Mouse (Mus musculus) neural tube, embryonic 13.5 days (tissue): ENCODE data around the gene Gbp8. TPM values are rescaled to one million over a fixed set of nuclear protein-coding genes. Genes with fewer than 3 reads are reported as not detected.
"Not testable (repeated sequence)": the region's sequence is repeated elsewhere in the genome, so short reads cannot be mapped to it uniquely, and the experiment has no call there.

Experiments used
- ATAC-seq: fragments of 200-750 bp; cut with Nextera tagmentation; 2 replicates; pipeline ENCODE4 v1.8.0; 2017; ENCODE audit warnings: low read depth, mild to moderate bottlenecking, moderate TSS enrichment, moderate library complexity
- H3K27ac ChIP-seq: fragments of 300-500 bp; sonication (generic); replicated peaks from 2 replicates; pipeline ENCODE4 v1.5.1; 2015; ENCODE audit warnings: moderate library complexity, mild to moderate bottlenecking, inconsistent platforms
- H3K27me3 ChIP-seq: fragments of 300-500 bp; sonication (generic); 2 replicates; pipeline ENCODE4 v1.6.1; 2015; ENCODE audit warnings: mild to moderate bottlenecking, inconsistent platforms
- H3K36me3 ChIP-seq: fragments of 300-500 bp; sonication (generic); 2 replicates; pipeline ENCODE4 v1.6.1; 2015; ENCODE audit warnings: mild to moderate bottlenecking, inconsistent platforms
- H3K4me1 ChIP-seq: fragments of 300-500 bp; sonication (generic); replicated peaks from 2 replicates; pipeline ENCODE4 v1.6.1; 2015; ENCODE audit warnings: inconsistent platforms
- H3K4me2 ChIP-seq: fragments of 300-500 bp; sonication (generic); 2 replicates; pipeline ENCODE4 v1.6.1; 2015; ENCODE audit warnings: inconsistent platforms, mild to moderate bottlenecking, moderate library complexity
- H3K4me3 ChIP-seq: fragments of 300-500 bp; sonication (generic); 2 replicates; pipeline ENCODE4 v1.5.1; 2015; ENCODE audit warnings: mild to moderate bottlenecking, inconsistent platforms
- H3K9ac ChIP-seq: fragments of 300-500 bp; sonication (generic); 2 replicates; pipeline ENCODE4 v1.6.1; 2015; ENCODE audit warnings: moderate library complexity, mild to moderate bottlenecking, inconsistent platforms
- H3K9me3 ChIP-seq: fragments of 300-500 bp; sonication (generic); 2 replicates; pipeline ENCODE4 v1.6.1; 2016; ENCODE audit warnings: inconsistent platforms
- WGBS: fragments of 180-500 bp; shearing (Covaris S2); methylation state at CpG from one replicate; pipeline ENCODE4 v1.1.7; 2015; 5-methylcytosine and 5-hydroxymethylcytosine counted together
- polyA plus RNA-seq: library from polyadenylated mRNA; unstranded; fragments of >200 nt; fragmentation: Nextera tagmentation; extraction: Ambion mirVana; gene quantifications from 2 replicates; pipeline ENCODE4 v1.2.1, GENCODE M21; 2015

Gene Gbp8
- polyA plus RNA-seq, 1 experiment from 2014 or later = 0.54 TPM

DNA sequence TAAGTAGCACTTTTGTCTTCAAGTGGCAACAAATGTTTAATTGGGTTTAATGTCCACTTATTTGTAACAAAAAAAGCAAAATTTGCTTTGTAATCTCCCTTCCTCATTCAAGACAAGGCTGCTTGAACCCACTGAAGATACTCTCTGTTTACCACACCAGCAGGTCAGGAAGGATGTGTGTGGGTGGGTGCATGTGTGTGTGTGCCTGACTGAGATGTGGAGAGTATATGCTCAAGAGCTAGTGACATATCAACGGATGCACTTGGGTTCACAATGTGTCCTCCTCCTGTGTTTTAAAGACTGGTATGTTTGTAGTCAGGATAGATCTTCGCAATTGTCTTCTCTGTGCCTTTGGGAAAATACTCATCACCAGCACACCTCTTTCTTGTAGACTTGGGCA is 24.6 kb downstream of the Gbp8 start:
- H3K27me3 ChIP-seq = no peaks in the 10 kb centered on the region
- no peak overlapping the region for H3K9ac ChIP-seq
- no peaks in the 10 kb centered on the region for H3K36me3 ChIP-seq
- no peaks in the 10 kb centered on the region for H3K4me1 ChIP-seq
- H3K27ac ChIP-seq = no peak overlapping the region
- H3K4me3 ChIP-seq = no peak overlapping the region
- no peaks in the 10 kb centered on the region for H3K9me3 ChIP-seq
- WGBS = 83% methylated on average over 2 of the region's 2 CpGs
- no peak overlapping the region for H3K4me2 ChIP-seq
- ATAC-seq = no peak

DNA sequence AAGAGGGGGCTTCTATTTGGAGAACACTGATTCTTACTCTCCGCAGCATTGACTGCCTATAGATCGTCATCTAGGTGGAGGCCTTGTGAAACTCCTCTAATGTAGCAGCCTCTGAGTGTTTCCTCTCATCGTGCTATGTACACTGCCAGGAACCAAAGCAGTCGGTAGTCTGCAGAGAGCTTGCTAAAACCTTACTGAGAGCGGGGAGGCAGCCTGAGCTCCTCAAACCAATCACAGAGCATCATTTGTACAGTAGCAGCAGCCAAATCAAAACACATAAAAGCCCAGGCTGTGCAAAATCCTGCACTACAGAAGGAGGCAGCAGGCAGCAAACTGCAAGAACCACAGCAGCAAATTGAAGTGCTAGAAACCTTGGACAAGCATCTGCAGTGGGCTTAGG is 25.7 kb downstream of the Gbp8 start:
- ATAC-seq = no peak
- no peak overlapping the region for H3K4me3 ChIP-seq
- no peaks in the 10 kb centered on the region for H3K27me3 ChIP-seq
- H3K4me1 ChIP-seq = no peaks in the 10 kb centered on the region
- no peak overlapping the region for H3K4me2 ChIP-seq
- no peak overlapping the region for H3K27ac ChIP-seq
- 91% methylated on average over 5 of the region's 5 CpGs for WGBS
- no peak overlapping the region for H3K9ac ChIP-seq
- no peaks in the 10 kb centered on the region for H3K9me3 ChIP-seq
- no peaks in the 10 kb centered on the region for H3K36me3 ChIP-seq

DNA sequence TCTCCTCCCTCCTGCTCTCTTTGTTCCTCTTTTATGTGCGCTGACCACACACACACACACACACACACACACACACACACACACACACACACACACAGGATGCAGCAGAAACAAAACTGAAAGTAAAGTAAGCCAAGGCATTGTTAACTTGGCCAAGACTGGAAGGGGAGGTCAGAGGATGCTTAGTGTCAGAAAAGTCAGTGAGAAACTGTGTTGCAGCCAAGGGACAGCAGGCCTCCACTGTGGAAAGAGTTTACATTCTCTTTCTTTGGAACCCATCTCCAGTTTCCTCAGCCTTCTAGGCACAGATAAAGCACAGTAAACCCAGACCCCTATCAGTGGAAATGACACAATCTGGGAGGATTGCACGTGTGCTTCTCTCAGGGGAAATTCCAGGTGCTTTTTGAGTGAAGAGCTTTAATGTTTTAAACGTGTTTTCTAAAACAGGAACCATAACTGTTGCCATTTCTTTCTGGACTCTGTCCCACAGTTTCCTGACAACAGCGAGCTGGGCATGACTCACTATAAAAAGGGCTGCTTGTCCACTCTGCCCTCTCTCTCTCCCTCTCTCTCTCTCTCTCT is 29.0 kb downstream of the Gbp8 start:
- not testable (repeated sequence) for H3K27ac ChIP-seq, H3K9ac ChIP-seq, H3K9me3 ChIP-seq, H3K36me3 ChIP-seq, H3K27me3 ChIP-seq, ATAC-seq, H3K4me1 ChIP-seq, H3K4me2 ChIP-seq, H3K4me3 ChIP-seq
- WGBS = 27% methylated on average over 4 of the region's 4 CpGs

DNA sequence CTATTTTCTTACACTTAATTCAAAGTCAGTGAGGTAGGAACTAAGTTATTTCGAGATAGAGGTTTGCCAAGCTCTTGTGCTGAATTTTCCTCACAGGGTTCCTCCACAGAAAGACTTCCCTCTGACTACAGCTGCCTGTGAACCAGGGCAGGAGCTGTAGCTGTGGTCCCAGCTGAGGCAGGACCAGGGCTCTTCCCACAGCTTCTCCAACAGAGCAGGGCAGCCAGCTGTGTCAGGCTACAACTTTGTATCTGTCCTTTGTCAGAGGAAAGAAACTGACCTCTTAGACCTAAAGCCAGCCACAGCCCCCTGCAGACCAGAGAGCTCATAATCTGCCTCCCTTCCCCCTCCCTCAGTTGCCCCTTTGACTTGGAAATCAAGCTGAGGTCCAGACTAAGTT is 29.6 kb downstream of the Gbp8 start:
- H3K9me3 ChIP-seq, H3K9ac ChIP-seq, H3K27me3 ChIP-seq, H3K4me3 ChIP-seq, H3K4me1 ChIP-seq, ATAC-seq, H3K36me3 ChIP-seq, H3K4me2 ChIP-seq: not testable (repeated sequence)
- WGBS = 47% methylated on average over 1 of the region's 1 CpGs
- 0 out of 2 replicates have a peak overlapping the region, but pooled peaks have one; percentile 28 for H3K27ac ChIP-seq

DNA sequence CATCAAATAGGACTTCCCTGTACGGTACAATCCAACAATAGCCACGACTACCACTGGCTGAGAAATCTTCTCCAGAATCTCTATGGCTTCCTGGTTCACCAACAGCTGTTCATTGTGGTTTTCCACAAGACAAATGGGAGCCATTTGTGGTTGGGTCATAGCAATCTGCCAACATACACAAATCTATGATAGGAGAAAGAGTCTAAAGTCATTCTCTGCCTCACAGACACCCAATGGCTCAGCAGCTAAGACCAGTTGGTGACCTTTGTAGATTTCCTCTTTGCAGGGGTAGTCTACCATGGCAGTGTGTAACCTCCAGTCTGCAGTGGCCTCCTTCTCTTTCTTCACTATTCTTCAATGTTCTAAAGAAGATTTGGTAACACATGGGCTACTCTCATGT is 33.7 kb downstream of the Gbp8 start:
- H3K9me3 ChIP-seq, H3K4me2 ChIP-seq, H3K36me3 ChIP-seq, H3K27me3 ChIP-seq, H3K4me3 ChIP-seq, H3K9ac ChIP-seq, ATAC-seq, H3K4me1 ChIP-seq, H3K27ac ChIP-seq: not testable (repeated sequence)
- 81% methylated on average over 2 of the region's 2 CpGs for WGBS

DNA sequence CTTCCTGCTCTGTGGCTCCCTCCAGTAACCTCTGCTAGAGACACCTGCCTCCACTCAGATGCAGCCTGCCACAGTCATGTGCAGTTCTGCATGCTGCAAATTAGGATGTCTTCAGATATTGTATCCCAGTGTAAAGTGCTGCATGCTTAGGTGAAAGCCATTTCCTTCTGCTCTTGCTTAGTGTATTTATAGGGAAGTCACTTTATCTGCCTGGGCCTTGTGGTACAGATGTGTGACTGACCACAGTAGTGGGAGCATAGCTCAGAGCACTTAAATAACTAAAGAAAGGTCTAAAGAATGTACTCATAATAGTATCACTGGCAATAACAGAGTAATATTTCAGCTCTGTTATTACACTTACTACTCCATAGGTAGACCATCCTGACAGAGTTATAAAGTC is 57.4 kb downstream of the Gbp8 start:
- no peaks in the 10 kb centered on the region for H3K4me1 ChIP-seq
- H3K9ac ChIP-seq = no peak overlapping the region
- H3K36me3 ChIP-seq = no peaks in the 10 kb centered on the region
- no peak overlapping the region for H3K27ac ChIP-seq
- H3K9me3 ChIP-seq = peaks cover 6% of the 10 kb centered on the region; the same call in 1 of the 2 replicates
- ATAC-seq = no peak
- no peaks in the 10 kb centered on the region for H3K27me3 ChIP-seq
- no peak overlapping the region for H3K4me2 ChIP-seq
- no peak overlapping the region for H3K4me3 ChIP-seq

DNA sequence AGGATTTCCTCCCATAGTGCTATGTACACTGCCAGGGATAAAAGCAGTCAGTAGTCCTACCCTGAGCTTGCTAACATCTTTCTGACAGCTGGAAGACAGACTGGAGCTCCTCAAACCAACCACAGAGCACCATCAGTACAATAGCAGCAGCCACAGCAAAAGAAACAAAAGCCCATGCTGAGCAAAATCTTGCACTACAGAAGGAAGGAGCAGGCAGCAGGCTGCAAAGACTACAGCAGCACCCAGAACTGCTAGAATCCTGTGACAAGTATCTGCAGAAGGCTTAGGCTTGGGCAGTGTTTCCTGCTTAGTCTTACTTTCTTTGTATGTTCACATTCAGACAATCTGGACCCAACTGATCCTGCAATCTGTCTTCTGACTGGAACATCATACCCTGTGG is 71.0 kb downstream of the Gbp8 start:
- H3K4me2 ChIP-seq, ATAC-seq, H3K9me3 ChIP-seq, H3K27me3 ChIP-seq, H3K36me3 ChIP-seq, H3K4me1 ChIP-seq, H3K9ac ChIP-seq, H3K27ac ChIP-seq, H3K4me3 ChIP-seq: not testable (repeated sequence)

DNA sequence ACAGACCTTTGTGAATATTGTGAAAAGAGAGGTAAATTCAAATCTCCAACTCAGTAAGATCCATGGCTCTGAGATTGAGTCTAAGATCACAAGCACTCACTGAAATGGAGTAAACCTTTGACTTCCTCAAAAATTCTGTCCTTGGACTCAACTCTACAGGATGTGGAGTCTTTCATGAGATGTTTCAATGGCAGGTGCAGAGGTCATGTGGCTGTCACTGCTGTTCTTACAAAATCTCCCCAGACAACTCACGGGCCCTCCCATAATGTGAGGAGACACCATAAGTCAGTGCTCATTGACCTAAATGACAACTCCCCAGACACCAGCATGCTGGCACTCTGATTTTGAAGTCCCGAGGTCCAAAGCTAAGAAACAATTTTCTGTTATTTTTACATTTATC is 74.9 kb downstream of the Gbp8 start:
- WGBS = 65% methylated on average over 2 of the region's 2 CpGs
- not testable (repeated sequence) for H3K36me3 ChIP-seq, H3K4me3 ChIP-seq, H3K4me1 ChIP-seq, H3K27ac ChIP-seq, H3K9me3 ChIP-seq, H3K9ac ChIP-seq, H3K27me3 ChIP-seq, H3K4me2 ChIP-seq, ATAC-seq

DNA sequence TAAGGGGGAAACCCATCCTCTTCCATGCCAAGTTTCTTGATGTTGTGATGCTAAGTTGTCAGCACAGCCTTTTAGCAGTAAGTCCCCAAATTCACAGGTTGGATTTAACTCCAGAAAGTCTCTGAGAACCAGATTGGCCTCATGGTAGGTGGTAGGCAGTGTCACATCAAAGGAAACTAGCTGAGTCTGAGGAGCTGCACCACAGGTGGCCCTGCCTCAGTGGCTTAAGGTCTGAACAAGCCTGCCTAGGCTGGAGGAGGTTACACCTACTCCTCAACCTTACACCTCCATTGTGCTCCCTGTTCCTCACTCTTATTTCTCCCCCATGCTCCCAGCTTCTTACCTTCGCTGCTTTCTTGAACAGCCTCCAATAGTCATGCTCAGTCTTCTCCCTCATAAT is 76.0 kb downstream of the Gbp8 start:
- Histone ChIP-seq H3K36me3 (no peaks in the 10 kb centered on the region), H3K27me3 (no peaks in the 10 kb centered on the region), H3K27ac (no peak overlapping the region), H3K4me2 (no peak overlapping the region), H3K9ac (no peak overlapping the region), H3K9me3 (no peaks in the 10 kb centered on the region), H3K4me3 (no peak overlapping the region), H3K4me1 (no peaks in the 10 kb centered on the region)
- ATAC-seq = no peak
- WGBS = 76% methylated on average over 1 of the region's 1 CpGs

DNA sequence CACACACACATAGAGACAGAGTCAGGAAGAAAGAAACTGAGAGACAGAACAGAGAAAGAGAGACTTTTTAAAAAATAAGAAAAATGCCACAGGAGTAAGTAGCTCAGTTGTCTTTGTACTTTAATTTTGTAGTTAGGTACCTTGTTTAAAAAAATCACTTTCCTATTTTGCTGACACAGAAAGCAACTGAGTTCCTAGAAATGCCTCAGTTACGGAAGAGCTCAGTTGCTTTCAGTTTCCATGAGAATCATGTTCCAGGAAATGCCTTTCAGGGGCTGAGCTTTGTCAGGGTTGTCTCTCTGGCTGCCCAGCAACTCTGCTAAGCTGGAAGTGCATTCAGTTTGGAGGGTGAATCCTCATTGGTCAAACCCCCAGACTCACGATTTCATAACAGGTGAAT is 76.9 kb downstream of the Gbp8 start:
- H3K36me3 ChIP-seq, H3K9me3 ChIP-seq, H3K9ac ChIP-seq, H3K4me1 ChIP-seq, H3K4me2 ChIP-seq, H3K27ac ChIP-seq, H3K4me3 ChIP-seq, H3K27me3 ChIP-seq, ATAC-seq: not testable (repeated sequence)
- 89% methylated on average over 2 of the region's 2 CpGs for WGBS

DNA sequence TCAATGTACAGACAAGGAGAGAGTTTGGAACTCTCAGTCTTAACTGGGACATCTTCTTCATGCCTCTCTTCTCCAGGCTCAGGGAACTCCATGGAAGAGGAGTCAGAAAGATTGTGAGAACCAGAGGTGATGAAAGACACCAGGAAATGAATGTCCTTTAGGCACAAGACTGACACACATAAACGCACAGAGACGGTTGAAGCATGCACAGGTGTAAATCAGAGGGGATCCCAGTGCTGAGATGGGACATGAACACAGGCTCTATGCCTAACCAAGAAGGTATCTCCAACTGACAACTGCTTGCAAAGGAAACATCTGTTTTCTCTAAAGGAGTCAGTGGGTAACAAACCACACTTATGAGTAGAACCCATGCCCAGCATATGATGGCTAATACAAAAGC is 79.1 kb downstream of the Gbp8 start:
- ATAC-seq = no peak
- Histone ChIP-seq H3K4me3 (no peak overlapping the region), H3K4me2 (no peak overlapping the region), H3K9me3 (no peaks in the 10 kb centered on the region), H3K36me3 (no peaks in the 10 kb centered on the region), H3K27ac (no peak overlapping the region), H3K4me1 (no peaks in the 10 kb centered on the region), H3K9ac (no peak overlapping the region), H3K27me3 (no peaks in the 10 kb centered on the region)
- whole genome bisulfite sequencing = 99% methylated on average over 2 of the region's 2 CpGs

DNA sequence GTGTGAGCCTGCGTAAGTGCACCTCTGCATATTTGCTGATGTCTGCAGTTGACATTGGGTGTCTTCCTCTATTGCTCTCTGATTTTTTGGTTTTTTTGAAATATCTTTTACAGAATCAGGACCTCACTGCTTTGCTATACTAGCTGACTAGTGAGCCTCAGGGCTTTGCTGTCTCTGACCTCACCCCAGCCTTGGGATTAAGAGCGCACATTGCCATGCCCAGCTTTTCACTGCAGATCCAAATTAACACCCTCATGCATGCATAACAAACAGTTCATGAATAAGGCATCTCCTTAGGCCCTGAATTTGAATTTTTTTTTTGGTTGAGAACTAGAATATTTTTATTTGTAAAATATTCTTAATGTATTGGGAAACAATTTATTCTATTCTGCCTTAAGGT is 84.1 kb downstream of the Gbp8 start:
- no peak overlapping the region for H3K4me3 ChIP-seq
- H3K36me3 ChIP-seq = no peaks in the 10 kb centered on the region
- WGBS = 91% methylated on average over 2 of the region's 2 CpGs
- no peaks in the 10 kb centered on the region for H3K9me3 ChIP-seq
- H3K4me2 ChIP-seq = no peak overlapping the region
- no peak for ATAC-seq
- no peak overlapping the region for H3K9ac ChIP-seq
- no peaks in the 10 kb centered on the region for H3K4me1 ChIP-seq
- no peak overlapping the region for H3K27ac ChIP-seq
- no peaks in the 10 kb centered on the region for H3K27me3 ChIP-seq

DNA sequence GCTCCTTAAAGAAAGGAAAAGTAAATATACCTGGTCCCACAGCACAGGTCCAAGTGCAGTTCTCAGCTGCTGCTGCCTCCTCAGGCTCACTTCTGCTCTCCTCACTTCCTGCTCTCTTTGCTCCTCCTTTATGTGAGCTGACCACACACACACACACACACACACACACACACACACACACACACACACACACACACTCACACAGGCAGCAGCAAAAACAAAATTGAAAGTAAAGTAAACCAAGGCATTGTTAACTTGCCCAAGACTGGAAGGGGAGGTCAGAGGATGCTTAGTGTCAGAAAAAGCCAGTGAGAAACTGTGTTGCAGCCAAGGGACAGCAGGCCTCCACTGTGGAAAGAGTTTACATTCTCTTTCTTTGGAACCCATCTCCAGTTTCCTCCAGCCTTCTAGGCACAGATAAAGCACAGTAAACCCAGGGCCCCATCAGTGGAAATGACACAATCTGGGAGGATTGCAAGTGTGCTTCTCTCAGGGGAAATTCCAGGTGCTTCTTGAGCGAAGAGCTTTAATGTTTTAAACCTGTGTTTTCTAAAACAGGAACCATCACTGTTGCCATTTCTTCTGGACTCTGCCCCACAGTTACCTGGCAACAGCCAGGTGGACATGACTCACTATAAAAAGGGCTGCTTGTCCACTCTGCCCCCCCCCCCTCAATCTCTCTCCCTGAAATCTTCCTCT is 85.7 kb downstream of the Gbp8 start:
- H3K9ac ChIP-seq, H3K4me2 ChIP-seq, H3K4me3 ChIP-seq, H3K27ac ChIP-seq, H3K27me3 ChIP-seq, H3K9me3 ChIP-seq, H3K4me1 ChIP-seq, H3K36me3 ChIP-seq, ATAC-seq: not testable (repeated sequence)
- WGBS = 87% methylated on average over 1 of the region's 1 CpGs
